In the genomic region with DNA sequence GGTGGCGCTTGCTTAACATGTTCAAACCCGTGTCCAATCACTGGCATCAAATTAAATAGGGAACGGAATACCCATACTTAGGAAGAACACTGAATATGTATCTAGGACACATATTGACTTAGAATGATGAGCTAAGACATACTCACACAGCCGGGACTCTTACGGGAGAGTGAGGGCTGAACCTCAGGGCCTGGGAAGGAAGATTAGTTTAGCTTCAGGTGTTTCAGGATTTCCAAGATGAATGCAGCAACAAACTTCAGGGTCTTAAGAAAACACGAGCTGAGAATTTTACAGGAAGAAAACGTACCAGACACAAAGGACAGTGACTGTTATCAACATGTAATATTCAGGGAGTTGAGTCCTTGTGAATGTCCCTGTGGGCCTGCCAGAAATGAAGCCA, we compare ENCODE assay signal across 24 mouse cellular contexts.
"Had no signal": no experiment of that assay in that cellular context is flagged by ENCODE, and none has a peak within 500 bp of the region (broad histone marks: within the 10 kb centered on the region; RNA-seq: fewer than 3 reads in every experiment).

No protein-coding gene starts in this region.

- H3K36me3 ChIP-seq: embryonic facial prominence, embryonic 10.5 days; embryonic facial prominence, embryonic 12.5 days; embryonic facial prominence, embryonic 13.5 days; embryonic facial prominence, embryonic 15.5 days; forebrain, embryonic 10.5 days; forebrain, embryonic 12.5 days; forebrain, embryonic 15.5 days had no signal

- H3K9me3 ChIP-seq: embryonic facial prominence, embryonic 10.5 days; embryonic facial prominence, embryonic 12.5 days; embryonic facial prominence, embryonic 13.5 days; embryonic facial prominence, embryonic 15.5 days; forebrain, embryonic 10.5 days; forebrain, embryonic 12.5 days; forebrain, embryonic 13.5 days; forebrain, embryonic 15.5 days had no signal

- H3K27ac ChIP-seq: embryonic facial prominence, embryonic 10.5 days; embryonic facial prominence, embryonic 12.5 days; embryonic facial prominence, embryonic 13.5 days; embryonic facial prominence, embryonic 15.5 days; forebrain, embryonic 10.5 days; forebrain, embryonic 12.5 days; forebrain, embryonic 13.5 days; forebrain, embryonic 15.5 days; gastrocnemius, adult 2 months; heart, adult 2 months had no signal

- H3K4me1 ChIP-seq: embryonic facial prominence, embryonic 10.5 days; embryonic facial prominence, embryonic 12.5 days; embryonic facial prominence, embryonic 13.5 days; embryonic facial prominence, embryonic 15.5 days; forebrain, embryonic 10.5 days; forebrain, embryonic 12.5 days; forebrain, embryonic 13.5 days; forebrain, embryonic 15.5 days had no signal

- H3K4me3 ChIP-seq: embryonic facial prominence, embryonic 10.5 days; embryonic facial prominence, embryonic 12.5 days; embryonic facial prominence, embryonic 13.5 days; embryonic facial prominence, embryonic 15.5 days; erythroblast, embryonic 14.5 days; forebrain, embryonic 10.5 days; forebrain, embryonic 12.5 days; forebrain, embryonic 13.5 days; forebrain, embryonic 15.5 days; gastrocnemius, adult 2 months; heart, adult 2 months had no signal

- H3K27me3 ChIP-seq: embryonic facial prominence, embryonic 12.5 days; embryonic facial prominence, embryonic 13.5 days; embryonic facial prominence, embryonic 15.5 days; forebrain, embryonic 12.5 days; forebrain, embryonic 13.5 days; forebrain, embryonic 15.5 days had no signal

- DNase-seq: cerebellum, adult 9-10 months; cerebellum, adult 9-11 months; cerebellum, postnatal 10 days; cerebellum, postnatal 14 days; cerebellum, postnatal 25 days; cerebellum, postnatal 36 days; embryo, embryonic 11 days; forebrain, postnatal 0 days; gastrocnemius, adult 2 months; gastrocnemius, postnatal 10 days; gastrocnemius, postnatal 14 days; gastrocnemius, postnatal 25 days; gastrocnemius, postnatal 36 days; heart, adult 18-20 months; heart, adult 2 months had no signal
